Mouse (Mus musculus) heart, postnatal 0 days (tissue): ENCODE measurements around the gene Slc6a19. TPM values are rescaled to one million over a fixed set of nuclear protein-coding genes. Genes with fewer than 3 reads are reported as not detected.
"Not testable (repeated sequence)": the region's sequence is repeated elsewhere in the genome, so short reads cannot be mapped to it uniquely, and the experiment has no call there.

ENCODE experiments used
- ATAC-seq: fragments of 200-750 bp; cut with Nextera tagmentation; 2 replicates; pipeline ENCODE4 v1.8.0; 2017; ENCODE audit warnings: low read depth, moderate number of reproducible peaks, moderate library complexity; ENCODE audit not compliant: insufficient read depth
- DNase-seq: peaks from one replicate; pipeline ENCODE4 v3.0.0-alpha.2; 2016; ENCODE audit warnings: low spot score
- H3K27ac ChIP-seq: fragments of 300-500 bp; sonication (generic); 2 replicates; pipeline ENCODE4 v1.5.1; 2014; ENCODE audit warnings: low read depth, mild to moderate bottlenecking
- H3K27me3 ChIP-seq: fragments of 300-500 bp; sonication (generic); 2 replicates; pipeline ENCODE4 v1.6.1; 2014; ENCODE audit warnings: low read length, mixed read lengths; ENCODE audit not compliant: control insufficient read depth, insufficient read depth
- H3K36me3 ChIP-seq: fragments of 300-500 bp; sonication (generic); replicated peaks from 2 replicates; pipeline ENCODE4 v1.6.1; 2014; ENCODE audit warnings: low read length, mixed read lengths; ENCODE audit not compliant: control insufficient read depth, insufficient read depth
- H3K4me1 ChIP-seq: fragments of 300-500 bp; sonication (generic); 2 replicates; pipeline ENCODE4 v1.6.1; 2014; ENCODE audit warnings: antibody characterized with exemption; ENCODE audit not compliant: control insufficient read depth, insufficient read depth
- H3K4me2 ChIP-seq: fragments of 300-500 bp; sonication (generic); 2 replicates; pipeline ENCODE4 v1.6.1; 2014; ENCODE audit warnings: low read depth, mild to moderate bottlenecking, low read length, moderate library complexity
- H3K4me3 ChIP-seq: fragments of 300-500 bp; sonication (generic); 2 replicates; pipeline ENCODE4 v1.5.1; 2014; ENCODE audit warnings: low read depth, low read length
- H3K9ac ChIP-seq: fragments of 300-500 bp; sonication (generic); replicated peaks from 2 replicates; pipeline ENCODE4 v1.6.1; 2014; ENCODE audit warnings: low read depth, low read length, mixed read lengths
- H3K9me3 ChIP-seq: fragments of 300-500 bp; sonication (generic); replicated peaks from 2 replicates; pipeline ENCODE4 v1.6.1; 2016; ENCODE audit warnings: low read length; ENCODE audit not compliant: control insufficient read depth
- CTCF ChIP-seq: IDR thresholded peaks from 2 replicates; pipeline ENCODE4 v1.5.1; 2016; ENCODE audit warnings: antibody characterized with exemption, control low read depth, low read depth
- EP300 ChIP-seq: IDR thresholded peaks from 2 replicates; pipeline ENCODE4 v1.6.1; 2016; ENCODE audit warnings: antibody characterized with exemption, low read depth
- WGBS: fragments of 180-500 bp; shearing (Covaris S2); extraction: QIAGEN DNeasy Blood & Tissue Kit; methylation state at CpG from one replicate; pipeline ENCODE4 v1.1.7; 2014; 5-methylcytosine and 5-hydroxymethylcytosine counted together
- polyA plus RNA-seq: library from polyadenylated mRNA; unstranded; fragments of >200 nt; fragmentation: Nextera tagmentation; extraction: Ambion mirVana; gene quantifications from 2 replicates; pipeline ENCODE4 v1.2.1, GENCODE M21; 2015
- total RNA-seq: library from RNA; depleted of rRNA; stranded (reverse); fragments of >200 nt; gene quantifications from 2 replicates; pipeline ENCODE4 v1.2.3, GENCODE M21; 2014; ENCODE audit warnings: low replicate concordance; rRNA removed

The Slc6a19 gene
- total RNA-seq (0.35 TPM in 1 of 2 replicates, not detected in the other), polyA plus RNA-seq (not detected in 2 replicates)

GRCm38 (mm10) chr13:73704694-73705325, at the start of gene Slc6a19:
Gene Slc6a19, minus strand, starts transcription at chr13:73704865.
- H3K4me1 ChIP-seq = no peaks in the 10 kb centered on the region
- H3K27me3 ChIP-seq = no peaks in the 10 kb centered on the region
- H3K9me3 ChIP-seq = no peaks in the 10 kb centered on the region
- no peak within 1 kb of the TSS for H3K4me2 ChIP-seq
- H3K4me3 ChIP-seq = no peak within 1 kb of the TSS
- H3K36me3 ChIP-seq = no peaks in the 10 kb centered on the region
- H3K9ac ChIP-seq = no peak within 1 kb of the TSS
- ATAC-seq = no peak
- peak within 1 kb of the TSS; percentile 49; the same call in 1 of the 2 replicates for H3K27ac ChIP-seq
- TF ChIP-seq CTCF (no peak), EP300 (no peak)
- 82% methylated on average over 7 of the region's 7 CpGs for WGBS
- no peak for DNase-seq

GRCm38 (mm10) chr13:73751284-73751683, 46.6 kb upstream of the Slc6a19 start:
- Histone ChIP-seq H3K4me2 (no peak overlapping the region), H3K4me3 (no peak overlapping the region), H3K27ac (no peak overlapping the region), H3K36me3 (no peaks in the 10 kb centered on the region), H3K9ac (no peak overlapping the region), H3K4me1 (peaks cover 10% of the 10 kb centered on the region), H3K9me3 (no peaks in the 10 kb centered on the region), H3K27me3 (no peaks in the 10 kb centered on the region)
- no peak for DNase-seq
- no peak for ATAC-seq
- 91% methylated on average over 3 of the region's 3 CpGs for WGBS
- TF ChIP-seq EP300 (no peak), CTCF (no peak)

GRCm38 (mm10) chr13:73750435-73750834, 45.8 kb upstream of the Slc6a19 start:
- ATAC-seq = no peak
- Histone ChIP-seq H3K27me3 (no peaks in the 10 kb centered on the region), H3K4me2 (no peak overlapping the region), H3K27ac (no peak overlapping the region), H3K4me1 (peaks cover 2% of the 10 kb centered on the region), H3K4me3 (no peak overlapping the region), H3K9ac (no peak overlapping the region), H3K36me3 (no peaks in the 10 kb centered on the region), H3K9me3 (no peaks in the 10 kb centered on the region)
- 59% methylated on average over 6 of the region's 6 CpGs for WGBS
- DNase-seq = no peak
- TF ChIP-seq EP300 = no peak
- TF ChIP-seq CTCF = no peak

GRCm38 (mm10) chr13:73748663-73749440, 44.2 kb upstream of the Slc6a19 start:
- no peak for DNase-seq
- TF ChIP-seq EP300 (no peak), CTCF (peak; percentile 42)

GRCm38 (mm10) chr13:73743662-73744061, 39.0 kb upstream of the Slc6a19 start:
- Histone ChIP-seq H3K36me3 (no peaks in the 10 kb centered on the region), H3K4me1 (no peaks in the 10 kb centered on the region), H3K9ac (no peak overlapping the region), H3K4me2 (no peak overlapping the region), H3K27me3 (no peaks in the 10 kb centered on the region), H3K4me3 (no peak overlapping the region), H3K27ac (no peak overlapping the region), H3K9me3 (no peaks in the 10 kb centered on the region)
- ATAC-seq (no peak), DNase-seq (no peak)
- WGBS = 69% methylated on average over 3 of the region's 3 CpGs
- TF ChIP-seq EP300 (no peak), CTCF (no peak)

More at GRCm38 (mm10) chr13:73748663-73749440, 44.2 kb upstream of the Slc6a19 start:
- Histone ChIP-seq H3K4me3 (no peak overlapping the region), H3K27me3 (no peaks in the 10 kb centered on the region), H3K9ac (no peak overlapping the region), H3K27ac (no peak overlapping the region), H3K4me2 (no peak overlapping the region), H3K36me3 (no peaks in the 10 kb centered on the region), H3K4me1 (no peaks in the 10 kb centered on the region), H3K9me3 (no peaks in the 10 kb centered on the region)
- no peak for ATAC-seq
- WGBS = 45% methylated on average over 15 of the region's 15 CpGs

- H3K9me3 ChIP-seq = no peaks in the 10 kb centered on the region
- H3K36me3 ChIP-seq = no peaks in the 10 kb centered on the region
- H3K9ac ChIP-seq = no peak overlapping the region
- no peaks in the 10 kb centered on the region for H3K4me1 ChIP-seq
- WGBS = 66% methylated on average over 4 of the region's 4 CpGs
- no peak for TF ChIP-seq CTCF
- no peak for TF ChIP-seq EP300
- H3K4me2 ChIP-seq = no peak overlapping the region
- no peak for ATAC-seq
- no peak overlapping the region for H3K4me3 ChIP-seq
- no peak overlapping the region for H3K27ac ChIP-seq
- no peak for DNase-seq
- no peaks in the 10 kb centered on the region for H3K27me3 ChIP-seq
Observed at GRCm38 (mm10) chr13:73742944-73743343, 38.3 kb upstream of the Slc6a19 start.

GRCm38 (mm10) chr13:73740399-73740944, 35.8 kb upstream of the Slc6a19 start:
- H3K27me3 ChIP-seq, H3K27ac ChIP-seq, H3K4me1 ChIP-seq, DNase-seq, H3K9ac ChIP-seq, H3K9me3 ChIP-seq, ATAC-seq, H3K36me3 ChIP-seq, H3K4me3 ChIP-seq, H3K4me2 ChIP-seq: not testable (repeated sequence)
- 28% methylated on average over 2 of the region's 2 CpGs for WGBS
